29 mouse cellular contexts compared by ENCODE assay signal in the genomic region with DNA sequence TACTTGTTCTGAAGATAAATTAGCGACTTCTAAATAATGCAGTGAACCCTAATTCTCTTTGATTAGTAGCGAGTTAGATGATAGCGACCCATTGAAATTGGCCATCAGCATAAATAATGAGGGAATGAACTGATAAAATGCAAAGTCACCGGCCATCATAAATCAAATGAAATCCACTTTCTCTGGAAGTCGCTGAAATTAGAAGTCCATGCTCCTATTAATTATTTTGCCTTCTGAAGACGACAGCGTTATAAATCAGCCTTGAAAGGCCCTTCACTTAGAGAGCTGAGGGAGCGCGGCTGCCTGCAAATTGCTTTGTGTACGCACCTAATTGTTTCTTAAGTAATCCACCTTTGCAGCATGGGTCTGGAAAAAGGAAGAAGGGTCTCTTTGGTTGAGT.
DNase-seq lines count a peak whose midpoint lies in the region; ATAC-seq and TF ChIP-seq lines count a peak whose summit lies in the region.
"Had no signal": no experiment of that assay in that cellular context is flagged by ENCODE, and none has a peak within 500 bp of the region (broad histone marks: within the 10 kb centered on the region; RNA-seq: fewer than 3 reads in every experiment).

No protein-coding gene starts in this region.

- no peak overlapping the region for H3K4me2 ChIP-seq in hindbrain, embryonic 11.5 days (replicated peaks; ENCODE audit: low read depth, low read length)
- H3K4me2 ChIP-seq in hindbrain, postnatal 0 days (ENCODE audit: low read depth, low read length): no peak overlapping the region
- no peak overlapping the region for H3K4me2 ChIP-seq in kidney, postnatal 0 days (ENCODE audit: low read length)
- H3K4me2 ChIP-seq in neural tube, embryonic 11.5 days (ENCODE audit: low read depth): no peak overlapping the region
- no peak overlapping the region for H3K4me2 ChIP-seq in neural tube, embryonic 15.5 days
- H3K4me2 ChIP-seq: embryonic facial prominence, embryonic 15.5 days; forebrain, embryonic 13.5 days; heart, embryonic 11.5 days; limb, embryonic 13.5 days; liver, embryonic 11.5 days; lung, embryonic 15.5 days; midbrain, embryonic 12.5 days had no signal

- H3K9ac ChIP-seq in hindbrain, embryonic 11.5 days (ENCODE audit: low read depth, low read length): no peak overlapping the region
- H3K9ac ChIP-seq in hindbrain, postnatal 0 days (replicated peaks; ENCODE audit: low read length): no peak overlapping the region
- no peak overlapping the region for H3K9ac ChIP-seq in kidney, postnatal 0 days (ENCODE audit: low read depth, low read length)
- H3K9ac ChIP-seq in neural tube, embryonic 11.5 days (ENCODE audit: low read length): no peak overlapping the region
- no peak overlapping the region for H3K9ac ChIP-seq in neural tube, embryonic 15.5 days (replicated peaks)
- H3K9ac ChIP-seq: embryonic facial prominence, embryonic 15.5 days; forebrain, embryonic 13.5 days; limb, embryonic 13.5 days; lung, embryonic 15.5 days; midbrain, embryonic 12.5 days had no signal

- H3K27ac ChIP-seq in hindbrain, embryonic 11.5 days (ENCODE audit: low read depth, low read length): no peak overlapping the region
- no peak overlapping the region for H3K27ac ChIP-seq in hindbrain, postnatal 0 days
- H3K27ac ChIP-seq in kidney, postnatal 0 days: no peak overlapping the region
- H3K27ac ChIP-seq in neural tube, embryonic 11.5 days (ENCODE audit: low read depth, low read length): no peak overlapping the region
- no peak overlapping the region for H3K27ac ChIP-seq in neural tube, embryonic 15.5 days (replicated peaks)
- no peak overlapping the region for H3K27ac ChIP-seq in gastrocnemius, adult 2 months
- H3K27ac ChIP-seq: embryonic facial prominence, embryonic 10.5 days; embryonic facial prominence, embryonic 15.5 days; forebrain, embryonic 13.5 days; layer of hippocampus, adult 2 months; left cerebral cortex, adult 2 months; limb, embryonic 13.5 days; lung, embryonic 15.5 days; midbrain, embryonic 12.5 days had no signal

- no peaks in the 10 kb centered on the region for H3K4me1 ChIP-seq in hindbrain, embryonic 11.5 days (replicated peaks; ENCODE audit: control insufficient read depth, insufficient read depth, low read length)
- H3K4me1 ChIP-seq in hindbrain, postnatal 0 days (ENCODE audit: insufficient read depth, low read length): no peaks in the 10 kb centered on the region
- H3K4me1 ChIP-seq in kidney, postnatal 0 days (replicated peaks; ENCODE audit: insufficient read depth, low read length): no peaks in the 10 kb centered on the region
- H3K4me1 ChIP-seq in neural tube, embryonic 11.5 days (ENCODE audit: control insufficient read depth, insufficient read depth, low read length): no peaks in the 10 kb centered on the region
- no peaks in the 10 kb centered on the region for H3K4me1 ChIP-seq in neural tube, embryonic 15.5 days
- H3K4me1 ChIP-seq: embryonic facial prominence, embryonic 10.5 days; embryonic facial prominence, embryonic 15.5 days; forebrain, embryonic 13.5 days; limb, embryonic 13.5 days; lung, embryonic 15.5 days; midbrain, embryonic 12.5 days had no signal

- ATAC-seq in hindbrain, embryonic 11.5 days (ENCODE audit: low FRiP score): no peak
- no peak for ATAC-seq in hindbrain, postnatal 0 days
- no peak for ATAC-seq in kidney, postnatal 0 days (replicated peaks; ENCODE audit: low FRiP score, low read depth)
- ATAC-seq in neural tube, embryonic 11.5 days (ENCODE audit: insufficient read depth, low FRiP score, low TSS enrichment): no peak
- no peak for ATAC-seq in neural tube, embryonic 15.5 days (ENCODE audit: low FRiP score)
- ATAC-seq: forebrain, embryonic 13.5 days; inflammation-experienced regulatory T-cells, adult 6 months had no signal

- peak; percentile 12 for DNase-seq in hindbrain, embryonic 11.5 days (ENCODE audit: low spot score)
- no peak for DNase-seq in hindbrain, postnatal 0 days (ENCODE audit: low spot score)
- peak; percentile 79 for DNase-seq in kidney, postnatal 0 days (ENCODE audit: low spot score)
- DNase-seq in kidney, adult 8-10 months: no peak
- peak; percentile 19 for DNase-seq in neural tube, embryonic 11.5 days (ENCODE audit: low spot score)
- DNase-seq in gastrocnemius, adult 2 months: no peak
- DNase-seq in frontal cortex, postnatal 36 days (ENCODE audit: low spot score in 2 of 2): no peak
- DNase-seq: adrenal gland, adult 8-10 months; cerebellum, adult 8-10 months; cerebellum, postnatal 25 days; gastrocnemius, postnatal 25 days; heart, adult 18-20 months; heart, postnatal 4 days; retina, postnatal 1 day; right cerebral cortex, postnatal 14 days; thymus, postnatal 4 days had no signal

- H3K9me3 ChIP-seq in hindbrain, embryonic 11.5 days (ENCODE audit: control insufficient read depth, low read length): no peaks in the 10 kb centered on the region
- peaks cover 5% of the 10 kb centered on the region; the same call in 1 of the 2 replicates for H3K9me3 ChIP-seq in hindbrain, postnatal 0 days (ENCODE audit: low read length)
- H3K9me3 ChIP-seq in kidney, postnatal 0 days (replicated peaks; ENCODE audit: low read length): no peaks in the 10 kb centered on the region
- no peaks in the 10 kb centered on the region for H3K9me3 ChIP-seq in neural tube, embryonic 11.5 days (ENCODE audit: control insufficient read depth, low read length)
- H3K9me3 ChIP-seq in neural tube, embryonic 15.5 days (replicated peaks): no peaks in the 10 kb centered on the region
- H3K9me3 ChIP-seq: embryonic facial prominence, embryonic 10.5 days; embryonic facial prominence, embryonic 15.5 days; forebrain, embryonic 13.5 days; lung, embryonic 15.5 days; midbrain, embryonic 12.5 days had no signal

- H3K36me3 ChIP-seq in hindbrain, embryonic 11.5 days (ENCODE audit: control insufficient read depth, insufficient read depth, low read length): no peaks in the 10 kb centered on the region
- H3K36me3 ChIP-seq in hindbrain, postnatal 0 days (ENCODE audit: insufficient read depth, low read length): no peaks in the 10 kb centered on the region
- H3K36me3 ChIP-seq in kidney, postnatal 0 days (ENCODE audit: insufficient read depth, low read length): no peaks in the 10 kb centered on the region
- H3K36me3 ChIP-seq in neural tube, embryonic 11.5 days (ENCODE audit: control insufficient read depth, insufficient read depth, low read length): no peaks in the 10 kb centered on the region
- no peaks in the 10 kb centered on the region for H3K36me3 ChIP-seq in neural tube, embryonic 15.5 days
- H3K36me3 ChIP-seq: embryonic facial prominence, embryonic 10.5 days; embryonic facial prominence, embryonic 15.5 days; limb, embryonic 13.5 days; lung, embryonic 15.5 days; midbrain, embryonic 12.5 days had no signal

- no peak for TF ChIP-seq CTCF in hindbrain, postnatal 0 days (IDR thresholded peaks at IDR 0.05; ENCODE audit: low read depth)
- TF ChIP-seq CTCF in kidney, postnatal 0 days (IDR thresholded peaks at IDR 0.05; ENCODE audit: low read depth): no peak
- TF ChIP-seq CTCF in gastrocnemius, adult 2 months (IDR thresholded peaks at IDR 0.05): no peak

- no peak overlapping the region for H3K4me3 ChIP-seq in hindbrain, embryonic 11.5 days (ENCODE audit: low read depth, low read length)
- no peak overlapping the region for H3K4me3 ChIP-seq in hindbrain, postnatal 0 days (ENCODE audit: low read length)
- H3K4me3 ChIP-seq in kidney, postnatal 0 days (replicated peaks; ENCODE audit: low read depth, low read length): no peak overlapping the region
- no peak overlapping the region for H3K4me3 ChIP-seq in neural tube, embryonic 11.5 days (ENCODE audit: low read depth, low read length)
- no peak overlapping the region for H3K4me3 ChIP-seq in neural tube, embryonic 15.5 days (replicated peaks)
- no peak overlapping the region for H3K4me3 ChIP-seq in gastrocnemius, adult 2 months
- H3K4me3 ChIP-seq: embryonic facial prominence, embryonic 10.5 days; embryonic facial prominence, embryonic 15.5 days; forebrain, embryonic 13.5 days; layer of hippocampus, adult 2 months; left cerebral cortex, adult 2 months; limb, embryonic 13.5 days; lung, embryonic 15.5 days; midbrain, embryonic 12.5 days had no signal

- H3K27me3 ChIP-seq in hindbrain, embryonic 11.5 days (ENCODE audit: control insufficient read depth, insufficient read depth, low read length): no peaks in the 10 kb centered on the region
- no peaks in the 10 kb centered on the region for H3K27me3 ChIP-seq in hindbrain, postnatal 0 days (ENCODE audit: insufficient read depth, low read length)
- H3K27me3 ChIP-seq in kidney, postnatal 0 days (ENCODE audit: insufficient read depth, low read length): no peaks in the 10 kb centered on the region
- H3K27me3 ChIP-seq in neural tube, embryonic 11.5 days (ENCODE audit: control insufficient read depth, insufficient read depth, low read length): no peaks in the 10 kb centered on the region
- no peaks in the 10 kb centered on the region for H3K27me3 ChIP-seq in neural tube, embryonic 15.5 days (replicated peaks)
- H3K27me3 ChIP-seq: CH12.LX; embryonic facial prominence, embryonic 15.5 days; forebrain, embryonic 13.5 days; limb, embryonic 13.5 days; lung, embryonic 15.5 days; midbrain, embryonic 12.5 days had no signal

- WGBS in hindbrain, embryonic 11.5 days: 62% methylated on average over 10 of the region's 10 CpGs
- WGBS in hindbrain, postnatal 0 days: 67% methylated on average over 10 of the region's 10 CpGs
- 32% methylated on average over 10 of the region's 10 CpGs for WGBS in kidney, postnatal 0 days
- 48% methylated on average over 10 of the region's 10 CpGs for WGBS in neural tube, embryonic 11.5 days
- WGBS in neural tube, embryonic 15.5 days: 42% methylated on average over 10 of the region's 10 CpGs

- intact Hi-C loops in gastrocnemius, adult 2 months (cut with DNase I): no loop called here

Comparison
In these comparisons a context has a peak if more than half of its experiments do, and no peak if none do; other contexts are left out.
1. DNase-seq: peak in hindbrain, embryonic 11.5 days (single experiment), kidney, postnatal 0 days (single experiment) and neural tube, embryonic 11.5 days (single experiment); none in hindbrain, postnatal 0 days (single experiment), kidney, adult 8-10 months (0 of 2), gastrocnemius, adult 2 months (single experiment) and frontal cortex, postnatal 36 days (0 of 2).